Mouse (Mus musculus): ENCODE results near the gene Arhgap36.

Arhgap36 gene

GRCm38 (mm10) chrX:49463442-49463970, at the start of gene Arhgap36:
Gene Arhgap36, plus strand, starts transcription at chrX:49463945.
- ATAC-seq (ENCODE audit: insufficient number of reproducible peaks, low FRiP score, low TSS enrichment): no peak

GRCm38 (mm10) chrX:49457781-49458180, 6.0 kb upstream of the Arhgap36 start:
- no peak for ATAC-seq (ENCODE audit: insufficient number of reproducible peaks, low FRiP score, low TSS enrichment)

- ATAC-seq (ENCODE audit: insufficient number of reproducible peaks, low FRiP score, low TSS enrichment): no peak
Observed at GRCm38 (mm10) chrX:49470287-49471054, 6.7 kb downstream of the Arhgap36 start.

DNA sequence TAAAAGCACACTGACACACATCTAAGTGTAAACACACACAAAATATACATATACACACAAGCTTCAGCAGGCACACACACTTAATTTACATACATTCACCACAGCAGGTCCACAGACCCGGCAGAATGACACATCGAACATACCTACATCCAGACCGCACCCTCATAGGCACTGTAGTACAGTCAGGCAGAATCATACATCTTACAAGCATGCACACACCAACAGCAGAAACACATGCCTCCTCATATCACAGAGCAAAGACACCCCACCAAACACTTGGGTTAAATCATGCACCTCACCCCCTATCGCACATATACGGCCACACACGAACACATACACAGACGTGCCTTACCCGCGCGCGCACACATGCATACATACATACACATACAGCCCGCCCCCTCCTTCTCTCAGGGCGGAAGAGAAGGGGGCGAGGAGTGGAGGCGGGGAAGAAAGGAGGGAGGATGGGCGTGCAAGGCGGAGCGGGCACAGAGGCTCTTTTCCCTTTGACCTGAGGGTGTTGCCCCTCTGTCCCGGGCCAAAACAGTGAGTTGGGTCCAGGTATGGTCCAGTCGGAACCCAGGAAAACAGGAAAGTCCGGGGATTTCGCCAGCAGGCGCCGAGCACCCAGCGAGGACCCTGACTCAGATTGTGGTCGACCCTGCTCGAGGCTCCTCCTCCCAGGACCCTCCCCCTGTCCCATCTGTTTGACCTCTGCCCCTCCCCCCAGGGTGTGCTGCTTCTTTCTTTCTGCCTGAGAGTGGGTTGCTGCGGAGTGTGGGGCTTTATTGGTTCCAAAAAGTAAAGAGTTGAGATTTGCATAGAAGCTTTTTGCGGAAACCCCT, 16.4 kb downstream of the Arhgap36 start:
- no peak for ATAC-seq (ENCODE audit: insufficient number of reproducible peaks, low FRiP score, low TSS enrichment)

GRCm38 (mm10) chrX:49480846-49481245, 17.1 kb downstream of the Arhgap36 start:
- ATAC-seq (ENCODE audit: insufficient number of reproducible peaks, low FRiP score, low TSS enrichment): no peak

GRCm38 (mm10) chrX:49489141-49489540, 25.4 kb downstream of the Arhgap36 start:
- ATAC-seq (ENCODE audit: insufficient number of reproducible peaks, low FRiP score, low TSS enrichment): no peak

GRCm38 (mm10) chrX:49493739-49494449, 30.1 kb downstream of the Arhgap36 start:
- ATAC-seq (ENCODE audit: insufficient number of reproducible peaks, low FRiP score, low TSS enrichment): no peak

Data from cerebellum, adult (tissue).